7 mouse cellular contexts compared by ENCODE assay signal in the genomic region with DNA sequence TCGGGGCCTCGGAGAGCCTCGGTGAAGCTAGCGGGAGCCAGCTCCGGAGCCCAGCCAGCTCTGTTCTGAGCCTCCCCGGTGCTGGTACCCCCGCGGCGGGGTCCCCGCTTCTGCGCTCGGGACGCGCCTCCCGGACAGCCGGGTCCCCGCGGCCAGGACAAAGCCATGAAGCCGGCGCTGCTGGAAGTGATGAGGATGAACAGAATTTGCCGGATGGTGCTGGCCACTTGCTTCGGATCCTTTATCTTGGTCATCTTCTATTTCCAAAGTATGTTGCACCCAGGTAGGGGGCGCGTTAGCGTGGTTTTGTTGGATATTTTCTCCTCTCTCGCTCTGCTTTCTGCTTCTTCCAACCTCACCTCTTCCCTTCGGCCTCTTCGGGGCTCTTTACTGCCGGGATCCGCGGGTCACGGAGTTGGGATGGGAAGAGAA. TPM values are rescaled to one million over a fixed set of nuclear protein-coding genes. Genes with fewer than 3 reads are reported as not detected.
DNase-seq lines count a peak whose midpoint lies in the region; ATAC-seq and TF ChIP-seq lines count a peak whose summit lies in the region.

No protein-coding gene starts in this region.

- ATAC-seq in erythroid progenitor cell, adult 5-6 weeks (replicated peaks; ENCODE audit: low FRiP score, poor library complexity, severe bottlenecking) = peak; percentile 39
- ATAC-seq in hindbrain, embryonic 16.5 days = no peak; the same call in 1 of the 2 replicates

- peak overlapping the region; percentile 77 for H3K4me2 ChIP-seq in hindbrain, embryonic 16.5 days (ENCODE audit: low read length)

- peak; percentile 45 for TF ChIP-seq CTCF in left cerebral cortex, adult 2 months (IDR thresholded peaks at IDR 0.05)
- TF ChIP-seq CTCF in small intestine, adult 2 months (IDR thresholded peaks at IDR 0.05; ENCODE audit: extremely low read depth, insufficient read length, insufficient replicate concordance, low read depth, low read length) = peak; percentile 18; the same call in 1 of the 2 replicates

- peak overlapping the region; percentile 89 for H3K9ac ChIP-seq in hindbrain, embryonic 16.5 days (ENCODE audit: low read depth, low read length)

- peak overlapping the region; percentile 89 for H3K27ac ChIP-seq in hindbrain, embryonic 16.5 days (ENCODE audit: low read depth, low read length)
- H3K27ac ChIP-seq in left cerebral cortex, adult 2 months = peak overlapping the region; percentile 89
- H3K27ac ChIP-seq in small intestine, adult 2 months (ENCODE audit: insufficient read depth, low read depth, low read length) = no peak overlapping the region

- peak overlapping the region; percentile 88 for H3K4me3 ChIP-seq in hindbrain, embryonic 16.5 days (ENCODE audit: low read length)
- peak overlapping the region; percentile 95 for H3K4me3 ChIP-seq in left cerebral cortex, adult 2 months
- H3K4me3 ChIP-seq in megakaryocyte, embryonic 14.5 days (replicated peaks) = peak overlapping the region; percentile 95
- H3K4me3 ChIP-seq in small intestine, adult 2 months (ENCODE audit: low read depth, low read length) = peak overlapping the region; percentile 73

- TF ChIP-seq POLR2A in small intestine, adult 2 months (IDR thresholded peaks at IDR 0.05; ENCODE audit: low read depth, low read length) = no peak

- 1% methylated on average over 32 of the region's 32 CpGs for WGBS in hindbrain, embryonic 16.5 days
- WGBS in small intestine, adult 2 months = under 1% methylated on average over 32 of the region's 32 CpGs

- H3K36me3 ChIP-seq in hindbrain, embryonic 16.5 days (ENCODE audit: control insufficient read depth, insufficient read depth, low read length) = no peaks in the 10 kb centered on the region
- peaks cover 12% of the 10 kb centered on the region for H3K36me3 ChIP-seq in megakaryocyte, embryonic 14.5 days (replicated peaks; ENCODE audit: low read length)
- no peaks in the 10 kb centered on the region for H3K36me3 ChIP-seq in small intestine, adult 2 months (ENCODE audit: control insufficient read depth, insufficient read depth, low read length)

- H3K4me1 ChIP-seq in hindbrain, embryonic 16.5 days (ENCODE audit: control insufficient read depth, insufficient read depth, low read depth, low read length) = peaks cover 24% of the 10 kb centered on the region
- peaks cover 86% of the 10 kb centered on the region for H3K4me1 ChIP-seq in megakaryocyte, embryonic 14.5 days
- peaks cover 4% of the 10 kb centered on the region for H3K4me1 ChIP-seq in small intestine, adult 2 months (ENCODE audit: control insufficient read depth, insufficient read depth, insufficient read length, low read length)

- peak; percentile 79 for DNase-seq in MN1 (ENCODE audit: low spot score)
- DNase-seq in adrenal gland, postnatal 4 days (ENCODE audit: low spot score in 2 of 2) = peak; percentile 18 to 31
- DNase-seq in left cerebral cortex, adult 2 months (ENCODE audit: extremely low spot score in 1 of 2, low spot score in 2 of 2) = peak; percentile 60 to 61

- no peaks in the 10 kb centered on the region for H3K9me3 ChIP-seq in hindbrain, embryonic 16.5 days (ENCODE audit: control insufficient read depth, low read length)
- no peaks in the 10 kb centered on the region for H3K9me3 ChIP-seq in megakaryocyte, embryonic 14.5 days

- intact Hi-C loops in left cerebral cortex, adult 2 months (cut with DNase I) = loop anchor here (2.0 to 5.0 kb wide), 6 partner anchors 52 to 212 kb away; no protein-coding TSS in a partner anchor

- H3K27me3 ChIP-seq in hindbrain, embryonic 16.5 days (replicated peaks; ENCODE audit: control insufficient read depth, insufficient read depth, low read length) = no peaks in the 10 kb centered on the region; the same call in 1 of the 2 replicates
- H3K27me3 ChIP-seq in megakaryocyte, embryonic 14.5 days (replicated peaks) = peaks cover 21% of the 10 kb centered on the region
- H3K27me3 ChIP-seq in small intestine, adult 2 months (ENCODE audit: control insufficient read depth, insufficient read depth, low read length) = 0 out of 2 replicates have a peak, but pooled peaks cover 5% of the 10 kb centered on the region

RNA-seq across cellular contexts. Expression of gene Chst11, which starts 0.4 kb away (rescaled TPM):
- 10 to 100 TPM; 27.7 to 33.0 TPM for total RNA-seq in adrenal gland, postnatal 4 days (2021)
- 14.1 and 15.9 TPM in 2 replicates for total RNA-seq in erythroid progenitor cell, adult 5-6 weeks (2015; ENCODE audit: low replicate concordance)
- total RNA-seq in erythroid progenitor cell, adult 5-6 weeks (2017; ENCODE audit: low replicate concordance) = 13.6 and 17.2 TPM in 2 replicates
- 3.6 and 4.1 TPM in 2 replicates for polyA plus RNA-seq in hindbrain, embryonic 16.5 days (2015; fragmentation: Nextera tagmentation; extraction: Ambion mirVana)
- total RNA-seq in left cerebral cortex, adult 2 months (2021) = 10 to 100 TPM; 31.1 to 35.0 TPM
- polyA plus RNA-seq in megakaryocyte, embryonic 14.5 days (2012; ENCODE audit: insufficient read depth, low replicate concordance) = 10.4 and 12.4 TPM in 2 replicates
- polyA plus RNA-seq in small intestine, adult 2 months (2012; rRNA removed) = 3.7 and 5.5 TPM in 2 replicates

Comparison
In these comparisons a context has a peak if more than half of its experiments do, and no peak if none do; other contexts are left out.
1. DNase-seq: peak in every context shown above with its lines; median percentile 79 in MN1; 60 in left cerebral cortex, adult 2 months; 24 in adrenal gland, postnatal 4 days.